Mouse (Mus musculus): Measurements from ENCODE around the gene Zdhhc6.

The Zdhhc6 gene

DNA sequence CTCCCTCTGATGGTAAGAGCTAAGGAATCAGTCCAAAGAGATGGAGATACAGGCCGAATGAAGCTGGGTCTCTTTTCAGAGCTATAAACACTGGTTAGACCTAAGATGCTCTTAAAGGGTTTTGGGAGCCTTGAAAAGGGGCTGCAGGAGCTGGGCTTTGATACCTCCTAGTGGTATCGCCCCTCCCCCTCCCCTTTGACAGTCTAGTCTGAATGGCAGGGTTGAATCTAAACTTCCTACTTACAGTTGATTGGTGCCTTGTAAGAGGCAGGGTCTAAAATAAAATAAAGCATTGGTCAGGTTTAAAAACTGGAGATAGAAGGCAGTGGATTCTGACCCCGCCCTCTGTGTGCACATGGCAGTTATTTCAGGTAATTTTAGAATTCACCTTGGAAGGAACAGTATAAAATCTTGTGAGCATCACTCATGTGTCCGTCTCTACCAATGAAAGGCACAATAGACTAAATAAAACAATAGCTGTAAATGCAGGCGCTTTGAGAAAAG is 61.3 kb downstream of the Zdhhc6 start:
- peak in 1 of 2 experiments; percentile 6 for DNase-seq

DNA sequence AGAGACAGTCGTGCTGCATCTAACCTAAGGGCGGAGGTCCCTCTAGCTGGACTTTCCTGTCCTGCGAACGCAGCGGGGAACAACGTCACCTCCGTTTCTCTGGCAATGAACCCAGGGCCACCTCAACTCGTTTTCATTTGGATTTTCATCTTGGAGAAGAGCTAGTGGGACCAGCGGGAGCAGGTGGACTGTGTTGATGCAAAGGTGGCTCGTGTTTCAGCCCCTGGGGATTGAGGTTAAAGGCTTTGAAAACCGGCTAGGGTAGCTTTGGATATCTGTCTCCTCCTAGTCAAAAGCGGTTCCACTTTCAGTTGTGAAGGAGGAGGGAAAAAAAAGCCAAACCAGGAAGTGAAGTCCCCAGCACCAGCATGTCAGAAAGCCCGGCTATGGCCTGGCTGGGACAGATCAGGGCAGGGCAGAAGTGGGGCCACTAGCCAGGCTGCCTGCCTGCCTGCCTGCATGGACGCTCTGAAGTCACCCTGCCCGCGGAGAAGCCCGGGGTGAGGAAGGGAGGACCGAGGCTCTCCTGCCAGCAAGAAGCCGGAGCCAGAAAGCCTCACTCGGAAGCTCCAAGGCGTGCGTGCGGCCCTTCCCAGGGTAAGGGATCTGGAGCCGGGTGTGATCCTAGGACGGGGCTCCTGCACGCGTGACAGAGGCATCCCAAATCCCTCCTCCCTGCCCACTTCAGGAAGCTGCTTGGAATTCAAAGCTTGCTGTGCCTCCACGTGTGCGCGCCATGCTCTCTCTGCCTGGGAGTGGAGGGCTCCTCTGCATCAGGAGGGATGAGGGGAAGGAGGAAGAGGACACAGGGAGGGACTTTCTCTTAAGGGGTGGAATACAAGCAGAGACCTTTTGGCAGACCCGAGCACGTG is 62.0 kb downstream of the Zdhhc6 start:
- peak; percentile 57 to 62 for DNase-seq

DNA sequence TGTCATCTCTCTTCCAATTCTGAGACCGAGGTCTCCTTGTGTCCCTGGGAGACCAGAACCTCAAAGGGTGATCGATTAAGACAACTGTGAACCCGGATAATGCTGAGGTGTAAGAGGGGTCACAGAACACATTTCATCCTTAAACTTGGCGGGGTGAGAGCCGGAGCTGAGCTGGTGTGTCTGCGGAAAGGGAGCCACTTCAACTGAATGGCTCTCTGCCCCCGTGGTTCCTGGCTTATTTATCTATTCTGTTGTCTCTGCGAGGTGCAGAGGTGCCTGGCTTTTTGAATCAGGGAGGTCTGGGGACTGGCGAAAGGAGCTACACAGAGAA is 62.6 kb downstream of the Zdhhc6 start:
- no peak for DNase-seq

DNA sequence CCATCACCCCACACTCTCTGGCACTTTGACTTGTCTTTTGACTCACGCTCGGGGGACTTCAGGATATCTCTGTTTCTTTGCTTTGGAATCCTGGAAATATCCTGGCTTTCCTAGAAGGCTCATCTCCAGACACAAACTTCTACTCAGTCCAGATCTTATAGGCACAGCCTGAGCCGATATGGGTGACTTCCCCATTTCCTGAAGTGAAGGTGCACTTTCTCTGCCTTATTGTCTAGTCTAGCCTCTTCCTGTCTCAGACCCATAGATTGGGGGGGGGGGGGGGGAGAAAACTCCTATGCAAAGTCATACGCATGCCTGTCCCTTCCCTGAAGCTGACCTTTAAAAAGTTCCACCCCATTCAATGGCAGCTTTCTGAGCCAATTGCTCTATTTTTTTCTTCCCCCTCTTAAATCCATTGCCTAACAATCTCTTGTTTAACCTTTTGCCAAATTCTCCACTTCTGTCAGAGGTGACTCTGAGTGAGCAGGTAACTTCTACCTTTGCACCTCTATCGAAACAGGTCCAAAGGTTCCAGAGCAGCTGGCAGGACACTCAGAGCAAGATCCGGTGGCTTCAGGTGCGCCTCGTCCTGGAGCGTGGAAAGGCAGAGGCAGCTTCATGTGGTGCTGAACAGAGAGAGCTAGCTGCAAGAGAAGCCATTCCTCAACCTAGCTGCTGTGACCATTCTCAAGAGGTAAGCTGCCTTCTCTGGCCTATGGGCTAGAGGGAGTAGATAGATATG is 64.3 kb downstream of the Zdhhc6 start, which contains the start of gene Acsl5:
Acsl5 (plus strand) TSS at position 556 of the 742 bp plus-strand sequence.
- no peak for DNase-seq

DNA sequence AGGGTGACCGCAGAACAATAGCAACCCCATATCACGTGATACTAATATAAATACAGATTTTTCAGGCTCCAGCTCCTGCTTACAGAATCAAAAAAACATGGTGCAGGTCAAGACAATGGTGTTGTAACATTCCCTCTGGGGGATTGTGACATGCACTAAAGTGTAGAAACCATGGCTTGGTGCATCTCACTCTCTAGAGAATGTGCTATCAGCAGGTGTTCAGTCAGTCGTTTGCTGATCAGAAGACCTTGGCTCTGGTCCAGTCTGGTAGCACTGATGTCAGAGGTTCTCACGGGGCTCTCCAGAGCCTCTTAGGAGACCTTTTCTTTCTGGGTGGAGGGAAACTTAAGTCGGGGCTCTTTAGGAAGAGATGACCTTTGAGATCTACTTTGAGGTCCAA is 65.4 kb downstream of the Zdhhc6 start:
- DNase-seq, result no peak

DNA sequence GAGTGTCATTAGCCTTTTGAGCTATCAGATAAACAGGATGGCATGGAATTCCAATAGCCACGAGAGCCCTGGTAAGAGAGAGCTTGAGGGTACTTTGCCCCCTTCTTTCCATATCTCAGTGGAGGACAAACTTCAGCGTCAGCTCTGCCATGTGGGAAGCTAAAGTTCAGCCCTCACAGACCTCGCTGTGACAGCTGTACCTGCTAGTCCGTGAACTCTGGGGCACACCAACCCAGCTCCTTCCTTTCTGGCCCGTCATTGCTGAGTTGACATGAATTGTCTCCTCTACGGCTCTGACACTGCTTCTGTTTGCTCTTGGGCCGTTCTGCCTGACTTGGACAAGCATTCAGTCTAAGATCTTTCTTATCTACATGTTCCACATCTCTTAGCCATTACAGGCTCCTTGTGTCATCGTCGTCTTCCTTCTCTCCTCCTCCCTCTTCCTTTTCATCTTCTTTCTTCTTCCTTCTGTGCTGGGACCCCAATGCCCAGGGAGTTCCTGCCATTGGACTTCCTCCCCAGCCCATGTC is 67.8 kb downstream of the Zdhhc6 start:
- DNase-seq, result no peak

DNA sequence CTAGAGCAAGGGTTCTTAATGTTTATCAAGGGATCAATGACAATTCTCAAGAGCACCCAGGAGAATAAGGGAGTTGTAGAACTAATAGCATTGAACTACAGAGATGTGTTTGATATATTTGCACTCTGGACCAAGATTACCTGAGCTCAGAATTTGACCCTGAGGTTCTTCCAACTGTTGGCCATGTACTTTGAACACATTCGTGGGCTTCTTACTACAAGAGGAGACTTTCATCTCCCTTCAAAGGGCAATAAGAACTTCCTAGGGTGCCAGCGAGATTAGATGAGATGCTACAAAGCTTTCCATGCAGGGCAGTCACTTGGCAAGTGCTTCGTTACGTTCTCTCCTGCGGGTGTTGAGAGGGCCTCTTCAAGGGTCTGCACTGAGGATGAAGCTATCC is 68.3 kb downstream of the Zdhhc6 start:
- DNase-seq, result no peak

DNA sequence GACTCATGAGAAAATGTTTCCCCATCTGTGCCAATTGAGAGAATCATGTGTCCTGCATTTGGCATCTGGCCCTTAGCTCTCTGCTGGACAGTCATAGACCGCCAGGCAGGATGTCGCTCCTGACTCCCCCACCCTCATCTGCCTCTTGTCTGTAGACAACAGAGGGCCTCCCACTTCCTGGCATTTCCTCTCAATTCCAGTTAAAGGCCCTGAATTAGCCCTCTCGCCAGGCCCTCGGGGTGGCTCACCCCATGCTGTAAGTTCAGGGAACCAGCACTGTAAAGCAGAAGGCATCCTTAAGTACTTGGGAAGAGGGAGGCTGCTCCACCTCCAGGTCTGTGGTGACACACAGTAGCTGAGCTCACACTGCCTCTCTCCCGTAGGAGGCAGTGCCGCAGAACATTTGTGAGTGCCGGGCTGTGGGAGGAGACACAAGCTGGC is 71.0 kb downstream of the Zdhhc6 start:
- DNase-seq, result no peak

DNA sequence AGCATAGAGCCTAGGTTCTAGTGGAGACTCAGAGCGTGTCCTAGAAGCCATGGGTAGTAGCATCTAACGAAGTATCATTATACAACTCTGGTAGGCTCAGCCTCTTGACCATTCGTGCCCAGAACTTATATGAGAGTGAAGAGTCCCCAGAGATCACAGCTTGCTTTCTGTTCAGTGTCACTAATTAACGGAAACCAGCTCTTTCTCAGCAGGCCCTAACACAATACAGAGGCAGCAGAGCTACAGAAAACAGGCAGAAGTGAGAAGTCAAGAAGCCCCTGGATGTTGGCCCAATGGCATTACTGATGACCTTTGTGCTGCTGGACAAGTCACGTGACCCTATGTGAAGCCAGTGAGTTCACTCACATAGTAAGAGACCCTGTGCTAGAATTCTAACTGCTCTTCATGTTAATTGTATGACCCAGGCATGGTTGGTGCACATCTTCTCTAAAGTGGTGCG is 74.6 kb downstream of the Zdhhc6 start, which contains the start of gene Gucy2g:
Gucy2g (minus strand) TSS at position 51 of the 460 bp plus-strand sequence.
- no peak for DNase-seq

DNA sequence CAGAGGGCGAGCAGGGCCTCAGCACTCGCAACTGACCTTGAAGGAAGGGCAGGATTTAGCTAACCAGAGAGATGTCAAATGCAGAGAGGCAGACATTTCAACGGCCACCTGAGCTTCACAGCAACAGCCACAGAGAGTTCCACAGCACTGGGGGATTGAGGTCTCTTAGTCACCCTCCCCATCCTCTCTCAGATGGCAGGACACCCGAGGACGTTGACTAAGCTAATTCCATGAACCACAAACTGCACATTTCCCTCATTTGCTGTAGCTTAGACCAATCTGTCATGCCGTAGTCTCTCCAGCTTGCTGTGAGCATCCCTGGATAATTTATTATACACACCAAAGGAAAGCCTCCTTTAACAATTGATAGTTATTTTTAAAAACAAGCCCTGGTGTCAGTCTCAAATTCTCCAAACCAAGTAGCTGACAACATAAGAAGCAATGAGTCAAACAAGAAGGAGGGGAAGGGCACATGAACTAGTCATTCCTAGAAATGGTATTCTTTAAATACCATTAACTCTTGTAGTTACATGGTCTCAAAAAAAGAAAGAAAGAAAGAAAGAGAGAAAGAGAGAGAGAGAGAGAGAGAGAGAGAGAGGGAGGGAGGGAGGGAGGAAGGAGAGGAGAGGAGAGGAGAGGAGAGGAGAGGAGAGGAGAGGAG is 75.9 kb downstream of the Zdhhc6 start:
- no peak for DNase-seq

DNA sequence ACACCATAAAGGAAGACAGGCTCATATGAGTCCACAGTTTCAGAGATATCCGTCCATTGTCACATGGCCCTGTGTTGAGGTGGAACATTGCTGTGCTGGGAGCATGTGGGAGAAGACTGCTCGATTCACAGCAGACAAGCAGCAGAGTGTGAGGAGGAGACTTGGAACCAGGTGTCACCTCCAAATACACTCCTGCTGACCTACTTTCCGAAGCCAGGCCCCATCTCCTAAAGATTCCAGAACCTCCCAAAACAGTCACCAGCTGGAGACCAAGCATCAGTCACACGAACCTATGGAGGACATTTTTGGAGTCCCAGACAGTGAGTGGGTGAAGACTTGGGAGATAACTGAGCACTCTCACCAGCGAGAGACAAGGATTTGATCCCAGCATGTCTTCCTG is 79.3 kb downstream of the Zdhhc6 start:
- DNase-seq, result no peak

DNA sequence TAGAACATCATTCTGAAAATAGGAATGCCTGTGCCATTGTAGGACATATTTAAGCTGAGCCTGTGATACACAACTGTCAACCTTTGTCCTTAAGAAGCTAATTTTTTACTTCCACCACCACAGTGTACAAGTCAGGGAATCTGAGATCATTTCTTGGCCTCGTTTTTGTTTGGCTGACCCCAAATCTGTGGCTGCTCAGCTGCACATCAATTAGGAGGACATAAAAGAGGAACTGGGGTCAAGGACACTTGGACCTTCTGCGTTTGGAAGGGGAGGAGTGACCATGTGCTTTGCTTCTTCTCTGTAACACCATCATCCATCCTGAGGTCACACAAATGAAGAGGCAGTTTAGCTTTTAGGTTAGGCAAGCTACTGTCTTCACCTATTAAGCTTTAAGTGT is 79.8 kb downstream of the Zdhhc6 start:
- no peak for DNase-seq

DNA sequence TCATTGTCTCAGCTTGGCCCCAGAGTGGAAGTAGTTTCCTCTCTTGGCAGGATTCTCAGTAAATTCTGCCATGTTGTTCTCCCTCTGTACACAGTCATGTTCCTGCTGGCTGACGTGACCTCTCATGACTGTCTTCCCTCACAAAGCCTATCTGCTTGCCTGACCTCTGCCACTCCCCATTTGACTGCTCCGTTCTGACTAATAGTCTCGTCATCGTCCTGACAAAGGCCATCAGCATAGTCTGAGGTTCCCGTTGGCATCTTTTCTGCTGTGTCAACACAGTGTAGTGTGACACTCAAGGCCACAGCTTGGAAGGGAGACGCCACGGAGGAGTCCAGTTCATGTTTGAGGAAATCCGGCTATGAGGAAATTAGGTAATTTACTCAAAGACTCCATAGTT is 83.7 kb downstream of the Zdhhc6 start:
- no peak for DNase-seq

DNA sequence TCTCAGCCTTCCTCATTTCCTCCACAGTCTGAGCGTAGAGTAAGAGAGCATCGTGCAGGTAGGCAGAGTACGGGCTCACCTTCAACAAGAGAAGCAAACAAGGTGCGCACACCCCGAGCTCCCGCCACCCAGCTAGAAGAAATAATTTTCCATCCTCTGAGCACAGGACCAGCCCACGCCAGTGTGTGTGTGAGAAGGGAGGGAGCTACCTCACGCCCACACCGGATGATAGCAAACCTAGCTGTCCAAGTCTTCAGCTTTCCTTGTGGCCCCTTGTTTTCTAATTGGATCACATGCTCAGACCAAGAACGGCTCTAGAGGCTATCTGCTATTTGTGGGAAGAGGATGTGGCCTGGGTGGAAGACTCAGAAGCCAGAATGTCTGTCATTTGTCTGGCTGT is 84.8 kb downstream of the Zdhhc6 start:
- DNase-seq, result no peak

DNA sequence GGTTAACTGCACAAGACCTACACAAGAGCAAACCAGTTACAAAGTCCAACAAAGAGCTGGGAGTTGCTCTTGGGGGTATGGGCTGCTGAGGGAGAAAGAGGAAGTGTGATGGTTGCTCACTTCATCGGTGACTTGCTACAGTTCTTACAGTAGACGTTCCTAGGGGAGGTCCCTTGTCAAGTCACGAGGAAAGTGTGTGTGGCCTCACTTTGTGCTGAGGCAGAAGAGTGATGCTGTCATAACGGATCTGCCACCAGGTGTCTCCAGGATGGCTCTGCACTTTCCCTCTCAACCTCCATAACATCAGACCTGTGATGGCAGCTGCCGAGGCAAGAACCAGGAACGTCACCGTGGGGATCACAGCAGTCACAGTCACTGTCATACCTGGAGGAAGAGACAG is 88.7 kb downstream of the Zdhhc6 start:
- DNase-seq, result no peak

DNA sequence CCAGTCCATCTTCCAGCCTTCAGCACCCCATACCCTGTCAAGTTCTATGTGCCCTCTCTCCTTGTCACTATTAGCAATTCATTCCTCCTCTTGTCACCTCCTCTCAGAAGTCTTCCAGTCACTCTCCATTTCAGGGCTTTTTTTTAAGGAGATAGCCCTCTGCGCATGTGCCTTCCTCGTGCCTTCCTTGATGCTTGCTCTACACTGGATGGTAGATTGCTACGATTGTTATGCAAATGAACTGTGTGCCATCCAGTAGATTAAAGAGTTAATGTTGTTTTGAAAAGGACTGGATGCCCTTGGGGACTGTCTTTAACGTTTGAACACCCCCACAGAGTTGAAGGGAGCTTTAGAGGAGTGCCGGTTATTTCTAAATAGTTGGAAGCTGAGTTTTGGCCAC is 89.2 kb downstream of the Zdhhc6 start:
- no peak for DNase-seq

DNA sequence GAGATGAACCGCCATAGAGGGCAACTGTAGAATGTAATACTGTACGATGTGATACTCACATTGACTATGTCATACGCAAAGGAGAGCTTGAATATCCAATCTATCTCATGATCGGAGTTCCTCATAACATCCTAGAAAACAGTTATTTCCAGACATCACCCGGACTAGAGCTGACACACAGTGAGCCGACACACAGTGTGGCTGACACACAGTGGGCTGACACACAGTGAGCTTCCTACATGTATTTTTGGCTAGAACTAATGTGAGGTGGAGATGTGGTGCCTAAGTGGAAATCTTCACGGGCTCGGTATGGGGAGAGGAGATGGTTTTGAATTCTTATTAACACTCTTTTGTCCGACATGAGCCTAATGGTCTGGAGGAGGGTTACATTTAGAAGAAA is 93.6 kb downstream of the Zdhhc6 start:
- DNase-seq, result no peak

Data from cerebellum, postnatal 36 days (tissue).